Comparison of ENCODE assay signal across 8 mouse cellular contexts in genomic region chr7:65417231-65418100, GRCm38 (mm10).
DNase-seq lines count a peak whose midpoint lies in the region; ATAC-seq lines count a peak whose summit lies in the region.
"Had no signal": no experiment of that assay in that cellular context is flagged by ENCODE, and none has a peak within 500 bp of the region (broad histone marks: within the 10 kb centered on the region; RNA-seq: fewer than 3 reads in every experiment).

No protein-coding gene starts in this region.

- no peak overlapping the region for H3K4me3 ChIP-seq in heart, embryonic 16.5 days (ENCODE audit: low read length)
- H3K4me3 ChIP-seq in neural tube, embryonic 14.5 days (ENCODE audit: low read depth, low read length), result no peak overlapping the region

- 30% methylated on average over 10 of the region's 10 CpGs for WGBS in heart, embryonic 16.5 days
- 24% methylated on average over 10 of the region's 10 CpGs for WGBS in neural tube, embryonic 14.5 days

- H3K36me3 ChIP-seq in heart, embryonic 16.5 days (ENCODE audit: control insufficient read depth, insufficient read depth), result no peaks in the 10 kb centered on the region
- no peaks in the 10 kb centered on the region for H3K36me3 ChIP-seq in neural tube, embryonic 14.5 days (ENCODE audit: control insufficient read depth, insufficient read depth, low read length)

- H3K9ac ChIP-seq in heart, embryonic 16.5 days (ENCODE audit: low read length), result no peak overlapping the region
- no peak overlapping the region for H3K9ac ChIP-seq in neural tube, embryonic 14.5 days (replicated peaks; ENCODE audit: low read depth, low read length)
- H3K9ac ChIP-seq: liver, embryonic 14.5 days had no signal

- peak overlapping the region; percentile 11; the same call in 1 of the 2 replicates for H3K4me2 ChIP-seq in heart, embryonic 16.5 days (ENCODE audit: low read depth, low read length)
- 0 out of 2 replicates have a peak overlapping the region, but pooled peaks have one; percentile 3 for H3K4me2 ChIP-seq in neural tube, embryonic 14.5 days (ENCODE audit: low read depth, low read length)

- H3K9me3 ChIP-seq in heart, embryonic 16.5 days (replicated peaks; ENCODE audit: control insufficient read depth, low read length), result no peaks in the 10 kb centered on the region
- H3K9me3 ChIP-seq in neural tube, embryonic 14.5 days (ENCODE audit: control insufficient read depth, low read length), result no peaks in the 10 kb centered on the region

- peak; percentile 47; the same call in 1 of the 2 replicates for ATAC-seq in heart, embryonic 16.5 days (replicated peaks; ENCODE audit: extremely low read depth, insufficient read depth, low FRiP score)
- ATAC-seq in neural tube, embryonic 14.5 days (ENCODE audit: low read depth), result peak; percentile 28; the same call in 1 of the 2 replicates
- ATAC-seq in granulocyte monocyte progenitor cell, adult 5-6 weeks (replicated peaks; ENCODE audit: poor library complexity, severe bottlenecking), result no peak

- peaks cover 42% of the 10 kb centered on the region for H3K4me1 ChIP-seq in heart, embryonic 16.5 days (ENCODE audit: control insufficient read depth, insufficient read depth, low read length)
- peaks cover 16% of the 10 kb centered on the region for H3K4me1 ChIP-seq in neural tube, embryonic 14.5 days (ENCODE audit: control insufficient read depth, insufficient read depth, low read length)

- peak; percentile 51 for DNase-seq in MN1 (ENCODE audit: low spot score)
- peak; percentile 84 for DNase-seq in adipocyte (ENCODE audit: low spot score)
- DNase-seq in kidney, postnatal 36 days, result peak; percentile 69 to 86
- no peak for DNase-seq in layer of hippocampus, adult 18-20 months (ENCODE audit: low spot score in 2 of 2)

- no peaks in the 10 kb centered on the region for H3K27me3 ChIP-seq in heart, embryonic 16.5 days (ENCODE audit: control insufficient read depth, insufficient read depth, low read length)
- H3K27me3 ChIP-seq in neural tube, embryonic 14.5 days (ENCODE audit: control insufficient read depth, insufficient read depth, low read length), result no peaks in the 10 kb centered on the region

- H3K27ac ChIP-seq in heart, embryonic 16.5 days (ENCODE audit: low read length), result peak overlapping the region; percentile 76
- peak overlapping the region; percentile 25; the same call in 1 of the 2 replicates for H3K27ac ChIP-seq in neural tube, embryonic 14.5 days (ENCODE audit: low read depth, low read length)
- H3K27ac ChIP-seq: liver, embryonic 14.5 days had no signal

Comparison
In these comparisons a context has a peak if more than half of its experiments do, and no peak if none do; other contexts are left out.
1. DNase-seq: peak in MN1 (single experiment), adipocyte (single experiment) and kidney, postnatal 36 days (2 of 2); none in layer of hippocampus, adult 18-20 months (0 of 2).